Mouse (Mus musculus) thymus, adult 2 months (tissue): ENCODE data around the gene Tex26.

Experiments used
- CTCF ChIP-seq: fragments of 200-500 bp; IDR thresholded peaks from 2 replicates; pipeline ENCODE4 v1.5.1; 2012; ENCODE audit warnings: mild to moderate bottlenecking, control low read depth, low read length, moderate library complexity, borderline replicate concordance; ENCODE audit not compliant: control insufficient read depth, poor library complexity, insufficient read depth; ENCODE audit errors: extremely low read depth
- POLR2A ChIP-seq: fragments of 200-500 bp; IDR thresholded peaks from 2 replicates; pipeline ENCODE4 v1.6.1; 2012; ENCODE audit warnings: mild to moderate bottlenecking, low read length, control low read depth, moderate library complexity; ENCODE audit not compliant: control insufficient read depth, poor library complexity, insufficient read depth; ENCODE audit errors: extremely low read depth

DNA sequence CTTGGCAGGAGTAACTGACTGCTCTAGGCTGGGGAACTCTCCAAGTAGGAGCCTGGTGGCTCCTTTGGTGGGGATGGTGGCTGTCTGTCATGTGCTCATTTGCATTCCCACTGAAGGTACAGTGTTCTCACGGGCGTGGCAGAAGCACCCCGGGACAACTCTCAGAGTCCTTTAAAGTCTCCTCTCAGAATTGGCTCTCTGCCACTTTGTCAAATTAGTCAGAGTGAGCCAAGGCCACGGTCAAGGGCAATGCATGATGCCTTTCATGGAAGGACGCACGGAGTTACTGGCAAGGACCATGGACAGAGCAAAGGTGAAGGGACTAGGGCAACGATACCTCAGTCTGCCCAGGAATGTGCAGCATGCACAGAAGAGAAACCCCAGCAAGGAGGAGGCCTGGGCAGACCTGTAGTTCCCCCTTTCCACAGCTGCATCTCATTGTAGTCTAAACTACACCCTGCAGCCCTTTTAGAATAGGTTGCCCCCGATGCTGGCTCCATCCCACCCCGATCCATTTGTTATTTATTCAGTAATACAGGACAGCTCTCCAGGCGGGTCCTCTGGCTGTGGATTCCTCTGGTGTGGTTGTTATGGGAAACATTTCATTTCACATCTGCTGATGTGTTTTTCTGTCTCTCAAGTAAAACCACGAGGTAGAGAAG lies 49.0 kb downstream of the Tex26 start:
- TF ChIP-seq CTCF (no peak), POLR2A (no peak)
